Comparison of ENCODE assay signal across 13 mouse cellular contexts in genomic region chr7:29233745-29234144, GRCm38 (mm10). TPM values are rescaled to one million over a fixed set of nuclear protein-coding genes. Genes with fewer than 3 reads are reported as not detected.
A peak's percentile ranks its signal among the peaks of the same experiment; 100 is the strongest.
DNase-seq lines count a peak whose midpoint lies in the region; ATAC-seq and TF ChIP-seq lines count a peak whose summit lies in the region.
"Had no signal": no experiment of that assay in that cellular context is flagged by ENCODE, and none has a peak within 500 bp of the region (broad histone marks: within the 10 kb centered on the region; RNA-seq: fewer than 3 reads in every experiment).

No protein-coding gene starts in this region.

- no peak overlapping the region for H3K9ac ChIP-seq in midbrain, embryonic 11.5 days (ENCODE audit: low read length)
- H3K9ac ChIP-seq in lung, embryonic 14.5 days: no peak overlapping the region
- no peak overlapping the region for H3K9ac ChIP-seq in midbrain, embryonic 13.5 days (replicated peaks)
- H3K9ac ChIP-seq: liver, embryonic 14.5 days had no signal

- intact Hi-C loops in gastrocnemius, postnatal 14 days (cut with DNase I; ENCODE audit: low total_unique reads): loop anchor here (5.0 kb wide), 1 partner anchor 101 kb away; the partner anchor contains the start of gene Rasgrp4

- H3K27ac ChIP-seq in midbrain, embryonic 11.5 days (ENCODE audit: low read depth, low read length): no peak overlapping the region
- H3K27ac ChIP-seq in midbrain, embryonic 10.5 days (replicated peaks): no peak overlapping the region
- H3K27ac ChIP-seq in lung, embryonic 14.5 days (ENCODE audit: low read depth): 0 out of 2 replicates have a peak overlapping the region, but pooled peaks have one; percentile 8
- no peak overlapping the region for H3K27ac ChIP-seq in midbrain, embryonic 13.5 days
- H3K27ac ChIP-seq: liver, embryonic 14.5 days had no signal

- H3K4me1 ChIP-seq in midbrain, embryonic 11.5 days (ENCODE audit: control insufficient read depth, insufficient read depth, low read length): peaks cover 9% of the 10 kb centered on the region
- peaks cover 17% of the 10 kb centered on the region for H3K4me1 ChIP-seq in midbrain, embryonic 10.5 days
- no peaks in the 10 kb centered on the region; the same call in 1 of the 2 replicates for H3K4me1 ChIP-seq in lung, embryonic 14.5 days (ENCODE audit: insufficient read depth)
- H3K4me1 ChIP-seq in midbrain, embryonic 13.5 days (replicated peaks): peaks cover 9% of the 10 kb centered on the region

- no peak overlapping the region for H3K4me3 ChIP-seq in midbrain, embryonic 11.5 days (ENCODE audit: low read depth, low read length)
- no peak overlapping the region for H3K4me3 ChIP-seq in midbrain, embryonic 10.5 days
- H3K4me3 ChIP-seq in lung, embryonic 14.5 days (ENCODE audit: low read depth, low read length): no peak overlapping the region
- no peak overlapping the region for H3K4me3 ChIP-seq in midbrain, embryonic 13.5 days (replicated peaks)

- TF ChIP-seq CTCF in lung, embryonic 14.5 days (IDR thresholded peaks at IDR 0.05; ENCODE audit: low read depth): no peak

- ATAC-seq in midbrain, embryonic 11.5 days (ENCODE audit: low FRiP score): no peak
- no peak for ATAC-seq in lung, embryonic 14.5 days (ENCODE audit: insufficient read depth)
- no peak for ATAC-seq in midbrain, embryonic 13.5 days

- peaks cover 4% of the 10 kb centered on the region; the same call in 1 of the 2 replicates for H3K9me3 ChIP-seq in midbrain, embryonic 11.5 days (ENCODE audit: control insufficient read depth, low read length)
- H3K9me3 ChIP-seq in midbrain, embryonic 10.5 days (replicated peaks): no peaks in the 10 kb centered on the region; the same call in 1 of the 2 replicates
- no peaks in the 10 kb centered on the region for H3K9me3 ChIP-seq in lung, embryonic 14.5 days (ENCODE audit: low read depth, low read length)
- H3K9me3 ChIP-seq in midbrain, embryonic 13.5 days: no peaks in the 10 kb centered on the region

- WGBS in midbrain, embryonic 11.5 days: 84% methylated on average over 6 of the region's 6 CpGs
- 86% methylated on average over 6 of the region's 6 CpGs for WGBS in midbrain, embryonic 10.5 days
- 52% methylated on average over 6 of the region's 6 CpGs for WGBS in lung, embryonic 14.5 days
- 83% methylated on average over 6 of the region's 6 CpGs for WGBS in midbrain, embryonic 13.5 days

- H3K27me3 ChIP-seq in midbrain, embryonic 11.5 days (ENCODE audit: control insufficient read depth, insufficient read depth, low read length): peaks cover 25% of the 10 kb centered on the region
- peaks cover 60% of the 10 kb centered on the region for H3K27me3 ChIP-seq in midbrain, embryonic 10.5 days (ENCODE audit: low read depth, poor library complexity, severe bottlenecking)
- peaks cover 15% of the 10 kb centered on the region for H3K27me3 ChIP-seq in lung, embryonic 14.5 days (ENCODE audit: insufficient read depth, low read length)
- peaks cover 47% of the 10 kb centered on the region for H3K27me3 ChIP-seq in midbrain, embryonic 13.5 days

- no peak overlapping the region for H3K4me2 ChIP-seq in midbrain, embryonic 11.5 days
- H3K4me2 ChIP-seq in lung, embryonic 14.5 days: no peak overlapping the region
- no peak overlapping the region for H3K4me2 ChIP-seq in midbrain, embryonic 13.5 days (replicated peaks)

- H3K36me3 ChIP-seq in midbrain, embryonic 11.5 days (ENCODE audit: control insufficient read depth, insufficient read depth, low read length): no peaks in the 10 kb centered on the region
- no peaks in the 10 kb centered on the region for H3K36me3 ChIP-seq in midbrain, embryonic 10.5 days
- H3K36me3 ChIP-seq in lung, embryonic 14.5 days (ENCODE audit: insufficient read depth): no peaks in the 10 kb centered on the region
- no peaks in the 10 kb centered on the region for H3K36me3 ChIP-seq in midbrain, embryonic 13.5 days

- peak; percentile 69 for DNase-seq in midbrain, embryonic 11.5 days (ENCODE audit: low spot score, missing footprints)
- DNase-seq in midbrain, embryonic 10.5 days (ENCODE audit: low spot score): no peak
- peak; percentile 46 for DNase-seq in fibroblast of lung, adult 2 months (ENCODE audit: low read depth)
- peak; percentile 76 for DNase-seq in lung, embryonic 14.5 days
- no peak for DNase-seq in cerebellum, adult 9-10 months
- no peak for DNase-seq in gastrocnemius, postnatal 14 days
- DNase-seq: adrenal gland, postnatal 10 days; cerebellum, adult 8-10 months; kidney, adult 8-10 months; layer of hippocampus, postnatal 36 days; right cerebral cortex, postnatal 14 days had no signal

RNA-seq across cellular contexts. Expression of gene Kcnk6, which starts 1.4 kb away (rescaled TPM):
- 0.22 and 0.43 TPM in 2 replicates for polyA plus RNA-seq in midbrain, embryonic 11.5 days (2014; fragmentation: Nextera tagmentation; extraction: Ambion mirVana)
- 0.65 and 0.85 TPM in 2 replicates for polyA plus RNA-seq in midbrain, embryonic 10.5 days (2016; fragmentation: Nextera tagmentation; extraction: Ambion mirVana)
- 0.84 and 1.1 TPM in 2 replicates for polyA plus RNA-seq in lung, embryonic 14.5 days (2014; fragmentation: Nextera tagmentation; extraction: Ambion mirVana)
- polyA plus RNA-seq in midbrain, embryonic 13.5 days (2015; fragmentation: Nextera tagmentation; extraction: Ambion mirVana): 0.17 and 0.30 TPM in 2 replicates
- 1 to 10 TPM; 2.2 to 2.6 TPM for total RNA-seq in gastrocnemius, postnatal 14 days (2021)

RNA-seq across cellular contexts. Expression of gene Yif1b, which starts 4.4 kb away (rescaled TPM):
- 77.1 and 81.5 TPM in 2 replicates for polyA plus RNA-seq in midbrain, embryonic 11.5 days (2014; fragmentation: Nextera tagmentation; extraction: Ambion mirVana)
- 106 and 111 TPM in 2 replicates for polyA plus RNA-seq in midbrain, embryonic 10.5 days (2016; fragmentation: Nextera tagmentation; extraction: Ambion mirVana)
- 121 and 123 TPM in 2 replicates for polyA plus RNA-seq in lung, embryonic 14.5 days (2014; fragmentation: Nextera tagmentation; extraction: Ambion mirVana)
- 77.0 and 80.8 TPM in 2 replicates for polyA plus RNA-seq in midbrain, embryonic 13.5 days (2015; fragmentation: Nextera tagmentation; extraction: Ambion mirVana)
- total RNA-seq in gastrocnemius, postnatal 14 days (2021): 10 to 100 TPM; 49.4 to 56.8 TPM

RNA-seq across cellular contexts. Expression of gene 2200002D01Rik, which starts 14.5 kb away (rescaled TPM):
- 2.4 and 2.7 TPM in 2 replicates for polyA plus RNA-seq in midbrain, embryonic 11.5 days (2014; fragmentation: Nextera tagmentation; extraction: Ambion mirVana)
- 4.2 and 4.7 TPM in 2 replicates for polyA plus RNA-seq in midbrain, embryonic 10.5 days (2016; fragmentation: Nextera tagmentation; extraction: Ambion mirVana)
- polyA plus RNA-seq in lung, embryonic 14.5 days (2014; fragmentation: Nextera tagmentation; extraction: Ambion mirVana): 4.6 and 4.7 TPM in 2 replicates
- 0.92 and 2.0 TPM in 2 replicates for polyA plus RNA-seq in midbrain, embryonic 13.5 days (2015; fragmentation: Nextera tagmentation; extraction: Ambion mirVana)
- total RNA-seq in gastrocnemius, postnatal 14 days (2021): 1 to 10 TPM in 1 of 2 experiments, under 1 TPM in 1; 0.59 to 1.2 TPM
- total RNA-seq: layer of hippocampus, postnatal 36 days had no signal

RNA-seq across cellular contexts. Expression of gene Catsperg1, which starts 19.9 kb away (rescaled TPM):
- 0.36 and 1.2 TPM in 2 replicates for polyA plus RNA-seq in midbrain, embryonic 11.5 days (2014; fragmentation: Nextera tagmentation; extraction: Ambion mirVana)
- polyA plus RNA-seq in midbrain, embryonic 10.5 days (2016; fragmentation: Nextera tagmentation; extraction: Ambion mirVana): 0.43 and 0.52 TPM in 2 replicates
- polyA plus RNA-seq in lung, embryonic 14.5 days (2014; fragmentation: Nextera tagmentation; extraction: Ambion mirVana): 0.57 and 0.87 TPM in 2 replicates
- polyA plus RNA-seq in midbrain, embryonic 13.5 days (2015; fragmentation: Nextera tagmentation; extraction: Ambion mirVana): 2.0 and 3.3 TPM in 2 replicates
- total RNA-seq in gastrocnemius, postnatal 14 days (2021): under 1 TPM in 1 of 2 experiments, not detected in 1; 0.25 TPM

RNA-seq across cellular contexts. Expression of gene Spint2, which starts 48.0 kb away (rescaled TPM):
- polyA plus RNA-seq in midbrain, embryonic 11.5 days (2014; fragmentation: Nextera tagmentation; extraction: Ambion mirVana): 16.5 and 18.3 TPM in 2 replicates
- polyA plus RNA-seq in midbrain, embryonic 10.5 days (2016; fragmentation: Nextera tagmentation; extraction: Ambion mirVana): 20.5 and 20.8 TPM in 2 replicates
- polyA plus RNA-seq in lung, embryonic 14.5 days (2014; fragmentation: Nextera tagmentation; extraction: Ambion mirVana): 243 and 265 TPM in 2 replicates
- polyA plus RNA-seq in midbrain, embryonic 13.5 days (2015; fragmentation: Nextera tagmentation; extraction: Ambion mirVana): 26.1 and 28.7 TPM in 2 replicates
- 1 to 10 TPM; 5.5 to 6.4 TPM for total RNA-seq in gastrocnemius, postnatal 14 days (2021)

Comparison
In these comparisons a context has a peak if more than half of its experiments do, and no peak if none do; other contexts are left out.
1. DNase-seq: peak in midbrain, embryonic 11.5 days (single experiment), fibroblast of lung, adult 2 months (single experiment) and lung, embryonic 14.5 days (single experiment); none in midbrain, embryonic 10.5 days (single experiment), cerebellum, adult 9-10 months (single experiment) and gastrocnemius, postnatal 14 days (single experiment).